Mouse (Mus musculus) thymus, postnatal 14 days (tissue): Measurements from ENCODE around the gene Gm9887.
A peak's percentile ranks its signal among the peaks of the same experiment; 100 is the strongest.
"Not testable (repeated sequence)": the region's sequence is repeated elsewhere in the genome, so short reads cannot be mapped to it uniquely, and the experiment has no call there.

Source experiments
- DNase-seq: peaks from one replicate; pipeline ENCODE4 v3.0.0; 2021

Gm9887 gene

DNA sequence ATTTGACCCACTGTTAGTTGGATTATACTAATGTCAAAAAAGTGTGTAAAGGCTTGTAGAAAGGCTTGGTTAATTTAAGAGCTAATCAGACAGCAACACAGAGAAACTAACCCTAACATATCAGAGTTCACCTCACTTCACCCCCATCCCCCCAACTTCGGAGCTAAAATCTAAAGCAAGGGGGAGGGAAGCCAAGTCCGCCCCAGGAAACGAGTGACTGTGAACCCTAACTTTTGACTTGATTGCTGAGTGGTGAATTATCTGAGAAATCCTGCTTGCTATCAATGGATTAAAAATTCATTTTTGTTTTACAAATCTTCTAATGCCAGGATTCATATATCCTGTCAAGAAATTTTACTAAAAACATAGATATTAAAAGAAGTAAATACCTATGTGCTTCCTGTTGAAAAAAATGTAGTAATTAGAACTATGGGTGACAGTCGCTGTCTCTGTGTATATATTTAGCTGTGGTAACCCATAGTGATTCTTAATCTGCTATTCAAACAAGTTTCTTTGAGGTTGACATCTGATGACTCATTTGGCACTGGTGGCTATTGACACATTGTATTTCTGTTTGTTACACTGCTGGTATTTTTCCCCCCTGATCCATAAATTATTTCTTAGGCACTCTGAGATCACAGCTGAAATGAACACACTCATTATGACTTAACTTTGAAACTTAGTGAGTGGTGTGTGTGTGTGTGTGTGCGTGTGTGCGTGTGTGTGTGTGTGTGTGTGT lies 13.5 kb upstream of the Gm9887 start:
- DNase-seq: no peak

DNA sequence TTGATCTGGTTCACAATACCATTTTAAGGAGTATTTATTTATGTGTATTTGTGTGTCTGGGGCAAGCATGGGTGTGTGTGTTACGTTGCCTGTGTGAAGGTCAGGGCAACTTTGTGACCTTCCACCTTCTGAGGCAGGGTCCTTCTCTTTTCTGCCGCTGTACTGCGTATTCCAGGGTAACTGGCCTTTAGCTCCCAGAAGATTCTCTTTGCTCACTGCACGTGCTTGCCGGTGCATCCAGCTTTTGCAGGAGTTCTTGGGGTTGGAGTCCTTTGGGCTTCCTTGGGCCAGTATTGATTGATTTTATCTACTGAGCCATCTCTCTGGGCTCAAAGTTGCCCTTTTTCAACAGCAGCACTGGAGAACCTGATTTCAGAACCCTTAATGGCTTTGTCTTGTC lies 12.3 kb upstream of the Gm9887 start:
- DNase-seq: no peak

DNA sequence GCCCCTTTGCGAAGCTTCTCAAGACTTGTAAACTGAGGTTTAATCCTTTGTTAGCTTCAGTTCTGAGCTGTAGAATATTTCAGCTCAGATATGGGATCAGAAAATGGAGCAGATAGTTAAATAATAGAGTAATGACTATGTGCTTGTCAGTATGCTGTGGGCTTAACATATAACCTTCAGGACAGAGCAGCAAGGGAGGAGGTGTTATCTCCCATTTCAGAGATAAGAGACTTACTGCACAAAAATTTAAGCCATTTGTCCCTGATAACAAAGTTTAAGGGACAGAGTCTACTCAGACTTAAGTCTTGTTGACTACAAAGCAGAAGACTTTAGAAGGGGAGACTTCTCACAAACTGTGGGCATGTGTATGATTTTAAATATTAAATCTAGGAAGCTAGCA lies 10.6 kb upstream of the Gm9887 start:
- no peak for DNase-seq

DNA sequence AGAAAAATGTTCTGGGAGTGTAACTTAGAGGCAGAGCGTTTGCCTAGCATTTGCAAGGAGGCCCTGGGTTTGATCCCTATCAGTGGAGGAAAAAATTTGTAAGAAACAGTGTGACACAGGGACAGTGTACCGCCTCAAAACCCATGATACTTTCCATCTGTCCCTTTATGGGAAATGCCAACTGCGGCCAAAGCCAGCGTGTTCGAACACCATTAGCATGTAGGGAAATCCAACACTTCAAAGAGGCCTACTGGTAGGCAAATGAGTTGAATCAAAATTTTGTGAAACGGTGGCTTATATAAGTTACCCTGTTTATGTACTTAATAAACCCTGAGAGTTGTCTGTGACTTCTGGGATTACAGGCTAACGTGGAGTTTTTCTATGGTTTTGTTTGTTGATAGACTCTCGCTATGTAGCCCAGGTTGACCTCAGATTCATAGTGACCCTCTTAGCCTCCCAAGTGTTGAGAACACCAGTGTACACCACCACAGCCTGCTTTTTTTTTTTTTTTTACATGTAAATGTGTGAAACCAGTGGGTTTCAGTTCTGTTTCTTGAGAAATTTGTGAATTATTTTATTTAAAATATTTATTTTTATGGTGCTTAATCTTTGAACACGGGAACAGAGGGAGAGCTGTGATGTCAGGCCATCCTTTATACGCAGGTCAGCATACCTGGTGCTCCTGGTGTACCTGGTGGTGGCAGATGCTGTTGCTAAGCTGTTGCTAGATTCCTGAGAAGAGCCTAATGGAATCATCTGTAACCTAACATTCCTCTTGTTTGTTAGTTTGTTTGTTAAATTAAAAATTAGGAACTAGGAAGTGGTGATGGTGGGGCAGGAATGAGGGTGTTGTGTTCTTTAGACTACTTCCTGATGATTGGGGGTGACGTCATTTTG lies 6.5 kb upstream of the Gm9887 start:
- no peak for DNase-seq

DNA sequence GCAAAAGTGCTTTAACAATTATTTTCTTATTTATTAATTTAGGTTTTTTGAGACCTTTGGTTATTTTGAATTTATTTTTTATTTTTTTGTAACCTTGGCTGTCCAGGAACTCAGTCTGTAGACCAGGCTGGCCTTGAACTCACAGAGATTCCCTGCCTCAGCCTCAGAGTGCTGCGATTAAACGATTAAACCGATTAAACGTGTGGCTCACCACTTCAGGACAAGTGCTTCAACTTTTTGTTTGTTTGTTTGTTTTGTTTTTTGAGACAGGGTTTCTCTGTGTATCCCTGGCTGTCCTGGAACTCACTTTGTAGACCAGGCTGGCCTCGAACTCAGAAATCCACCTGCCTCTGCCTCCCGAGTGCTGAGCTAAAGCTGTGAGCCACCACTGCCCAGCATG lies 5.4 kb upstream of the Gm9887 start:
- DNase-seq: not testable (repeated sequence)

DNA sequence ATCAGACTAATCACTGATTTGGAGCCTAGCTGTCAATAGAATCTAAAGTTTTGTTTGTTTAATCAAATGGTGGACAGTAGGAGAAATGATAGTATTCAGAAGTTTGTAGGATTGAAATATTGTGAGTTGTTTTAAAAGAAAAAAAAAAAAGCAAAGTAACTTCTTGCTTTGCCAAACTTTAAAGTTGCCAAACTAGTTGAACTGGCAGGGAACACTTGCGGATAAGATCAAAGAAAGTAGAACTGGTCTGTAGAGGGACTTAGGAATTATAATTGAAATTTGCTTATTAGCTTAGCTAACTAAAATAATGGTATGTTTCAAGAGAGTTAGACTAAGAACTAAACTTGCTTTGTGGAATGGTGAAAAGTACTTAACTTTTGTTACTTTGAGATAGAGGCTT lies 4.9 kb upstream of the Gm9887 start:
- DNase-seq: no peak

DNA sequence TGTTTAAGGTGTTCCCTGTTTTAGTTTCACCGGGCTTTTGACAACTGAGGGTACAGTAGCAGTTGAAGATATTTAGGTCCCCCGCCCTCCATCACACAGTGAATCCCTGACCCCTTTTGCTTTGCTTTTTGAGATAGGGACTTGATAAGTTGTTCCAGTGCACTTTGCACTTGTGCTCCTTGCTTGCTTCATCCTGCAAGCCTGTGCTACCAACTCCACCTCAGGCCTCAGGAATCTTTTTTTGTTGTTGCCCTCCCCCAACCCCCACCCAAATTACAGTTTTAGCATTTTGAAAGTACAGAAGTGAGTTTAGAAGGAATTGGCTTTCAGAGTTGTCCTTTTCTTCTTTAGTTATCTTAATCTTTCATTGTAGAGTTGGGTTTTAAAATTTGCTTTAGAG lies 3.9 kb upstream of the Gm9887 start:
- DNase-seq: no peak

DNA sequence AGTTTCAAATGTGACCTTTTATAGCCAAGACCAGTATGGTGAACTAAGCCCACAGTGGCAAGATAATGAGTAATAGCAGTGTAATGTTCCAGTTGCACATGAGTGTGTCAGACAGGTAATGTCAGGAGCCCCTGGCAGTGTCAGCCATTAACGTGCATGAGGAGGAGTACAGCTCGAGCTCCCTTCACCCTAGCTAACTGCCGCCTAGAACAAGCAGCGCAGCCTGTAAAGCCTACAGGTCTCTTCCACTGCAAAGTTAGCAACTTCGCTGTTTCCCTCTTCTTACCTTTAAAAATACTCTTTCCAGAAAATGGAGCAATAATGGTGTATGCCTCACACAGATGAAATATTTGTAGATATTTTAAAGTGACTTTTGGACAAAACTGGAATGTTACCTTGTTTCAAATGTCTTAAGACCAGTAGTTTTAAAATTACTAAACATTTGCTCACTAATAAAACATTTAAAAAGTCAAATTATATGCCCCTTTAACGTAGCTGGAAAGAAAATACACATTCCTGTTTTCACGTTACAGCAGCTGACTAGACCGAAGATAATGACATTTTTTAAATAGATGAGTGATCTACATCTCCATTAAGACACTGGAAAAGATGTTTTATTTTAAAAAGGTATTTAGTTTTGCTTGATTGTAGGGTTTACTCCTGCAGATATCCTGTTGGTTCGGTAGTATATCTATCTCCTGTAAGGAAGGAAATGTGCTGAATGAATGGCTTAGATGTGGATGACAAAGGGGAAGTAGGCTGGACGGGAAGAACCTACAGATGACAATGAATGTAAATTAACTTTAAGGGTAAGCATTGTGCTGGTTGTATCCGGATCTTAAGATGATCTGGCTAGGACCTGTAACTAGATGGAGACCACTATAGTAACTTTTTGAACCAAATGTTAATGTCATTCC lies 1.9 kb upstream of the Gm9887 start:
- peak; percentile 38 for DNase-seq

DNA sequence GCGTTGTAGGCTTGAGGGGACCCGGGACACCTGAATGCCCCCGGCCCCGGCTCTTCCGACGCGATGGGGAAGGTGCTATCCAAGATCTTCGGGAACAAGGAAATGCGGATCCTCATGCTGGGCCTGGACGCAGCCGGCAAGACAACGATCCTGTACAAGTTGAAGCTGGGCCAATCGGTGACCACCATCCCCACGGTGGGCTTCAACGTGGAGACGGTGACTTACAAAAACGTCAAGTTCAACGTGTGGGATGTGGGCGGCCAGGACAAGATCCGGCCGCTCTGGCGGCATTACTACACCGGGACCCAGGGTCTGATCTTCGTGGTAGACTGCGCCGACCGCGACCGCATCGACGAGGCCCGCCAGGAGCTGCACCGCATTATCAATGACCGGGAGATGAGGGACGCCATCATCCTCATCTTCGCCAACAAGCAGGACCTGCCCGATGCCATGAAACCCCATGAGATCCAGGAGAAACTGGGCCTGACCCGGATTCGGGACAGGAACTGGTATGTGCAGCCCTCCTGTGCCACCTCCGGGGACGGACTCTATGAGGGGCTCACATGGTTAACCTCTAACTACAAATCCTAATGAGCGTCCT lies 573 bp upstream of the Gm9887 start:
- DNase-seq: peak; percentile 46

DNA sequence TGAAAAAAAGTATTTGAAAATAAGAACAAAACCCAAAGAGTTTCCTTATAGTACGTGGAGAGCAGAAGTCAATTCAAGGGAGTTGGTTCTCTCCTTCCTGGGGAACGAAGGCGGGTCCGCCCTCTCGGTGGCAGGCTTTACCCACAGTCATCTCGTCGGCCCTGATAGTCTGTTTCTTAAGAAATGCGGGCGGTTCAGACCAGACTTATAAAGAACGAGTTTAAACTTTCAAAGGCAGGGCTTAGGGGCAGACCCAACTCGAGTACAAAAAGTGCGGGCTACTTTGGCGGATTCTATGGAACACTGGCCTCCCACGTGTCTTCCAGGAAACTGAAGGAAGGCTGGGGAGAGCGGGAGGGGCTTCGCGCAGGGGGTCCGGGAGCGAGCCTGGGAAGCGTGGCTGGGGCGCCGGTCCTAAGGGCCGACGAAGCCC lies 821 bp downstream of the Gm9887 start:
- DNase-seq: peak; percentile 84

DNA sequence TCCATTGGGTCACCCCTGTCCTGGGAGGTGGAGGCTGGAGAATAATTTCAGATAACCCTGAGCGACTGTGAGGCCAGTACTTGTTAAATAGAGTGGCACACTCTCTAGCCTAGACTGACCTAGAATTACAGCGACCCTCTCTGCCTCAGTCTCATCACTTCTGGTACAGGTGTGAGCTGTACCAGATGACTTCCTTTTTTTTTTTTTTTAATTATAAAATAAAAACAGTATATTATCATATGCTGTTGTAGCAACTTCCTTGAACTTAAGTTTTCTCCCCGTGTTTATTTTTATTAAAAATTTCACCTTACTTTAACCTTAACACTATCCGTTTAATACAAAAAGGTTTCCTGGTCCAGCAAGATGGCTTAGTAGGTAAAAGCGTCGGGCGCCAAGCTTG lies 1.3 kb downstream of the Gm9887 start:
- no peak for DNase-seq

DNA sequence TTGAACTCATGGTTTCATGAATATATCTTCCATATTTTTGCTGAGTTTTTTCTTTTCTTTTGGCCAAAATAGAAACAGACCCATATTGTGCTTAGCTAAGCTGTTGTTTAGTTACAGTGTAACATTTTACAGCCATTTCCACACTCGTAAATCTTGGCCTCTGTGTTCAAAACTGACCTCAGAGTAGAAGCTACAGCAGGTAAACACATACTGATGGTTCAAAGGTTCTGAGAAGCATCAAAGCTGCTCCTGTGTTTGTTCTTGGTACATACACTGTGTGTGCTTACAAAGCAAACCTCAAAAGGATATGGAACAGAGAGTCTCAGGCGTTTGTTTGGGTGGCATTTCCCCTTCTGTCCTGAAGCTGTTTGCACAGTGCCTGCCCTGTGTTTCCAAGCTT lies 4.7 kb downstream of the Gm9887 start:
- DNase-seq: no peak

DNA sequence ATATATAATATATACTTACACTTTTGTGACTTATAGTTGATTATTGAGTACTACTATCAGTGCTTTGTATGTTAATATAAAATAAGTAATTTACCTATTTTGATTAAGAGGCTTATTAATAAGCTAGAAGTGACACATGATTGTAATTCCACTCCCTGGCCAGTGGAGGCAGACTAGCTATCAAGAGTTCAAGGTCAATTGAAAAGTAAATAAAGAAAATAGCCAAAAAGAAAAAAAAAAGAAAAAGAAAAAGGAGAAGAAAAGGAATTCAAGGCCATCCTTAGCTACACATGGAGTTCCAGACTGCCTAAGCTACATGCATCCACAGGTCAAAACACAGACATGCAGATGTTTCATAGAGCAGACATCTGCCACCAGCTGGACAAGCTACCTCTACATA lies 5.8 kb downstream of the Gm9887 start:
- DNase-seq: peak; percentile 21

DNA sequence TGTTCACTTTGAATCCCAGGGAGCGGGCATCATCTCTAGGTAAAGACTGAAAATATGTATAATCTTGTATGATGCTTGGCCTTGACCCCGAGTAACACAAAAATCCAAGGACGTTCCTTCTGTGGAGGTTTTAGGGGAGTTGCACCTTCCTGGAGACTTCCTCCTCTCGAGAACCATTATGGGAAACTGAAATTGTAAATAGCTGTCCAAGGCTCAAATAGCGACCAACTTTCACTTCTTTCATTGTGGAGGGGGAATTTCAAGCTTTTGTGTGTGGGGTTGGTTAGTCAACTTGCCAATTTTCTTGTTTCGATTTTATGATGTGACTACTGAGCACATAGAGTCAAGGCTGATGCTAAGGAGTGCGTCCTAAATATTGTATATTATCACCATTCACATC lies 6.5 kb downstream of the Gm9887 start:
- no peak for DNase-seq

DNA sequence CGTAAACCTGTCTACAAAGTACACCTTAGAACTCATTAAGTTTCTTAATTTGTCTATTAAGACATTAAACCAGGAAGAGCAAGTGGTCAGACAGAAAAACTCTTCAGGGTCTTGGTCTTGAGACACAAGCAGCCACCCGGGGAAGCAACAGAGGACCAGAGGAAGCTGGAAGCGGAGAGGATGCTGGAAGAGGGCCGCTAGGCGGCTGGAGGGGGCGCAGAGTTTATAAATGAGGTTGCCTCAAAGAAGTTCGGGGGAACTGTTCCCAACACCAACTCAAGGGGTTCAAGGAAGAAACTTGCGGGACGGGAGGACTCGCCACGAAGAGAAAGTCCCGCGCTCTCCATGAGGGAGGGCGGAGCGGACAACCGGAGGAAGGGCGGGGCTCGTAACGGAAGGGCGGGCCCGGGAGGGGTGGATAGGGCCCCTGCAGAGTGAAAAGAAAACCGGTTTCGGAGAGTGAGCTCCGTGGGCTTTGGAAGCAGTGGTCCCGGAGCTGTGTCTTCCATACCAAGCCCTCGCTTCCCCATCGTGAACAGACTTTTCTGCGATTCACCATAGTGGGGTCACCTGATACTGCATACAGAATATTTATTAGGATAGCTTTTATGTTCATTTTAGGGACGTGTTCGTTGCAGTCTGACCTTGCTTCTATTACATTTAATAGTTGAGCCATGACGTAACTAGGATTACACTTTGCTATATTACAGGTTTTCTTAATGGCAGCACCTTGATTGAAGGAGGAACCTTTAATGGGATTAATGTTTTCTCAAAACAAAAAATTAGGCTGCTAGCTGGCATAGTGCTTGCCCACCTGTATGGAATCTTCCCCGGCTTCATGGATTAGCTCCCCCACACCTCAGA lies 8.1 kb downstream of the Gm9887 start:
- DNase-seq: peak; percentile 88

DNA sequence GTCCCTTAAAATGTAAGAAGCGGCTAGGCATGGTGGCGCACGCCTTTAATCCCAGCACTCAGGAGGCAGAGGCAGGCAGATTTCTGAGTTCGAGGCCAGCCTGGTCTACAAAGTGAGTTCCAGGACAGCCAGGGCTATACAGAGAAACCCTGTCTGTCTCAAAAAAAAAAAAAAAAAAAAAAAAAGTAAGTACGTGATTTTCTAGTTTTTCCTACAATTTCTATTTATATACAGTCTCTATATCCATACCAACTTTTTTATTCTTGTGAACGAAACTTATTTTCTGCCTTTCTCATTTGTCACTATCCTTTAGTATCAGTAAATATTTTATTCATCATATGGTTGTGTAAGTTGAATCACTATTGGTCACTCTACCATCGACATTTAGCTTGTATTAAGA lies 9.1 kb downstream of the Gm9887 start:
- DNase-seq: not testable (repeated sequence)

DNA sequence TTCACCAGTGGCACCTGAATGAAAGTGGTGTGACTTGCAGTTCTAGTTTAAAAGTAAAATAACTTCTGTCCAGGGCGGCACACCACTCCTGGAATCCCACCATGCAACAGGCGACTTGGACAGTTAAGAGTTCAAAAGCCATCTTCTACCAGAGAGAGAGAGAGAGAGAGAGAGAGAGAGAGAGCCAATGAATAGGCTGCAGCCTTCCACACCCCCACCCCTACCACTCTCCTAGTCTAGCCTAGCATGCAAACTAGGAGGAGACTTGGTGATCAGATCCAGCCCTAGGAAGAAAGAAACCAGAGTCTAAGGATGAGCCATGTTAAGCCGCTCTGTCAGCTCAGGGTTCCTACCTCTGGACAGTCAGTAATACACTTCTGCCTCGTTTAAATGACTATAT lies 9.9 kb downstream of the Gm9887 start:
- DNase-seq: peak; percentile 20

DNA sequence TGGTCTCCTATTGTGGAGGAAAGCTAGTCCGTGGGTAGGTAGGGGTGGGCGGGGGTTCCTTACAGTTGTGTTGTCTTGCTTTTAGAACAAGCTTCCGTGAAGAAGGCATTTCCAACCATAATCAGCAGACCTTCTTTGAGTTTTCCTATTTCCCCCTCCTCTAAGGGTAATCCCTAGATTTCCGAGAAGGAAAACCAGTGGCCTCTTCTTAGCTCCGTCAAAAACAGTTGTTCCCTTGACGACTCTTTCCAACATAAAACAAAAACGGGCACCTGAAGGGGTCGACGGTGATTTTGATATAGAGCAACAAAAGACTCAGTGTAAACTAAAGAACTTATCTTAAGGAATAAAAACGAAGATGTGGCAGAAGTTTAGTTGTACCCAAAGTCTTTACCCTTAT lies 10.3 kb downstream of the Gm9887 start:
- DNase-seq: no peak

DNA sequence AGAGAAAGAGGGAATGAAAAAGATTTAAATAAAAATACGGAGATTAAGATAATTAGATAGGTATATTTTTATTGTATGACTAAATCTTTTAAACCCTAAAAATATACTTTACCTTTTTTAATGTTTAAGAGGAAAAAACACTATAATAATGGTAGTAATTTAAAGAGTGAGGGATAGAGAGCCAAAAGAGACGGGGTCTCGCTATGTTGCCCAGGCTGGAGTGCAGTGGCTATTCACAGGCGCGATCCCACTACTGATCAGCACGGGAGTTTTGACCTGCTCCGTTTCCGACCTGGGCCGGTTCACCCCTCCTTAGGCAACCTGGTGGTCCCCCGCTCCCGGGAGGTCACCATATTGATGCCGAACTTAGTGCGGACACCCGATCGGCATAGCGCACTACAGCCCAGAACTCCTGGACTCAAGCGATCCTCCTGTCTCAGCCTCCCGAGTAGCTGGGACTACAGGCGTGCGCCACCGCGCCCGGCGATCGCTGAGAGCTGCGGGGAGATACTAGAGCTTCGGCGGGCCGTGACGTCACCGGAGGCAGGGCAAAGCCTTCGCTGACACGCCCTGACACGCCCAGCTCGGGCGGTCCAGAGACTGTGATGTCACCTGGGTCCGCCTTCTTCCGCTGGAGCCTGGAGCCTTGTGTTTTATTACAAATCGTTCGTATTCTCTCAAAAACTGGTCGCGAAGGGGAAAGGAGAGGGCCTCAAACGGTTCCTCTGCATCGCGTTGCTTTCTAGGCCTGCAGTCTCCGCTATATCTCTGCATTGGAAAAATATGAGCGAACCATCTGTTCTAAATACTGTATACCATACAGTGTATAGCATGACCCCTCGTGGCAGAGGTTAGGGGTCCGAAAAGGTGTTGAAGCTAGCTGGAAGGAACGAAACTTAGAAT lies 11.0 kb downstream of the Gm9887 start:
- peak; percentile 100 for DNase-seq

DNA sequence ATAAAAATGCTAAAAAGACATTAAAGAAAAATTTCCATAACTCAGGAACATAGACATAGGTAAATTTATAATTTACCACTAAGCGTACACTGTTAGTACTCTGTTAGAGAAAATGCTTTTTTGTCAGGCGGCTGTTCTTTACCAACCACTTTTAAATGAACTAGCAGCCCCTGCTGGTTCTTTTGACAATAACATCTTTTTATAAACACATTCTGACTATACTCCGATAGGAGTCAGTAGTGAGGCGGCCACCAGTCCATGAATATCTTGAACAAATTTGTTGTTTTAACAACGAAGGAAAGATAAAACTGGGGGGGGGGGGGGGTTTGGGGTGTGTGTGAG lies 11.6 kb downstream of the Gm9887 start:
- DNase-seq: peak; percentile 50

DNA sequence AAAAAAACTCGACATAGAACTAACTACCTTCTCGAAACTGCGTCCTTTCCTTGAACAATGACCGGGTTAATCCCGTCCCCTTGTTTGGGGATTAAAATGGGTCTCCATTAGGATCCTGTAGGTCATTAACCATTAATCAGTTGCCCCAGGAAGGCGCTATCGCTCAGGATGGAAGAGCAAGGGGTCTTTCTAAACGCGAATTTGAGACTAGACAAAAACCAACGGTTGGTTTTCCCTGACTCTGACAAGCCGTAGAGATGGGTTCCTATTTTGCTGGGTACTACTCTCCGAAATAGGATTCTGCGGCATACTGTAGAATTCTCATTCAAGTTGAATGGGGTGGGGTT lies 15.0 kb downstream of the Gm9887 start:
- no peak for DNase-seq
